Mouse (Mus musculus) cerebellum, adult 8-10 months (tissue): Measurements from ENCODE around the gene Tmem54.

Experiments
- DNase-seq: peaks from one replicate; pipeline ENCODE4 v3.0.0; 2022

Gene Tmem54

DNA sequence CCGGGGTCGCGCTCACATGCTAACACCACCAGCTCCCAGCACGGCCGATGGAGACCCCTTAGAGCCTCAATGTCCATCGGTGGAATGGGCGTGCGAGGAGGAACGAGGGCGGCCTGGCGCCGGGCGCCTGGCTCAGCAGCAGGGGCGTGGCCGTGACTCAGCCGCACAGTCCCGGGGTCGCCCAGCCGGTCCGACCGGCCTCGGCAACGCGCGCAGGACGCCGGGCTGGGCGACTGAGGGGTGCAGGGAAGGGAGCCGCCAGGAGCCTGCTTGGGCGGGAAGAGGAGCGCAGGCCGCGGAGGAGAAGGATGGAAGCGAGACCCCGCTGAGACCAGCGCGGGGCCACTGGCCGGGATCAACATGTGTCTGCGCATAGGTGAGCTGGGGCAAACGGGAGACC, at the start of gene Tmem54:
Gene Tmem54 (plus strand): TSS at position 193 of the 400 bp plus-strand sequence.
- DNase-seq, result no peak

DNA sequence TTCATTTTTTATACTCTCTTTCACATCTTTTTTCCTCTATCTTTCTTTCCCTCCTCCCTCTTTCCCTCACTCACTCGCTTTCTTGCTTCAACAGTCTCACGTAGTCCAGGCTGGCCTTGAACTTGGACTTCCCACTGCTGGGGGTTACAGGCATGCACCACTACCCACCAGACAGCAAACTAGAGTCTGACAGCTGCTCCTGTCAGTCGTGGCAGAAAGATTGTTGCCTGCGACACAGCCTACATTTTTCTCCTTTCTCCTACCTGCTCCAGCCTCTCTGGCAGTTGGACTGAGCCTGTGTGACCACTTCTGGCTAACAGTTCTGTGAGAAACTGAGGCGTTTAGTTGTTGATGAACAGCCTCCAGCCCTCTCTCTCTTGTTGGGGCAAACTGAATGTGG, 49.8 kb upstream of the Tmem54 start:
- no peak for DNase-seq

DNA sequence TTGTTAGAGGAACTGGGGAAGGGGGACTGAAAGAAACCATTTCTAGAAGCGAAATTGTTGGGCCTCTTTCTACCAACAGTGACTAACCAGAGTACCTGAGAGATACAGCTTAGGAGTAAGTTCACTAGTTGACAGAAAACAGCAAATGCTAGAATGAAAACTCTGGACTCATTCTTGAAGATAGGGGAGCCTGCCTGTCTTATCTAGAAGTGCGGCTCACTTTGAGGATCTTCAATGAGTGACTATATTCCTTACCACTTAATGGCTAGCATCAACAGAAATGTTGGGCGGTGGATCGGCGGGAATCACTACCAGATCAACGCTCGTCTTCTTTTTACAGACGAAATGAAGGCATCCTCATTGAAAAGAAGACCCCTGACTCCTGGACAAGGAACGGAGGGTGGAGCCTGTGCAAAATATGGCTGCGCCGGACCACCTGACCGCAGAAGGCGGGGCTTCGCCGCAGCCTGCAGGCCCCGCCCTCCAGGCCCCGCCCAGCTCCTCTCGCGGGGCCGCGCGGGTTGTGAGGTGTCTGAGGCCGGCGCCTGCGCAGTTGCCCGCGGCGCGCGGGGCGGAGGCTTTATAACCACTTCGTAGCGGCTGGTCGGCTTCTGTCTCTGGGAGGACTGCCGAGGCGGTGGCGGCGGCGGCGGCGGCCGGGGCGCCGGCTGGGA, 47.7 kb upstream of the Tmem54 start:
- peak; percentile 97 for DNase-seq

DNA sequence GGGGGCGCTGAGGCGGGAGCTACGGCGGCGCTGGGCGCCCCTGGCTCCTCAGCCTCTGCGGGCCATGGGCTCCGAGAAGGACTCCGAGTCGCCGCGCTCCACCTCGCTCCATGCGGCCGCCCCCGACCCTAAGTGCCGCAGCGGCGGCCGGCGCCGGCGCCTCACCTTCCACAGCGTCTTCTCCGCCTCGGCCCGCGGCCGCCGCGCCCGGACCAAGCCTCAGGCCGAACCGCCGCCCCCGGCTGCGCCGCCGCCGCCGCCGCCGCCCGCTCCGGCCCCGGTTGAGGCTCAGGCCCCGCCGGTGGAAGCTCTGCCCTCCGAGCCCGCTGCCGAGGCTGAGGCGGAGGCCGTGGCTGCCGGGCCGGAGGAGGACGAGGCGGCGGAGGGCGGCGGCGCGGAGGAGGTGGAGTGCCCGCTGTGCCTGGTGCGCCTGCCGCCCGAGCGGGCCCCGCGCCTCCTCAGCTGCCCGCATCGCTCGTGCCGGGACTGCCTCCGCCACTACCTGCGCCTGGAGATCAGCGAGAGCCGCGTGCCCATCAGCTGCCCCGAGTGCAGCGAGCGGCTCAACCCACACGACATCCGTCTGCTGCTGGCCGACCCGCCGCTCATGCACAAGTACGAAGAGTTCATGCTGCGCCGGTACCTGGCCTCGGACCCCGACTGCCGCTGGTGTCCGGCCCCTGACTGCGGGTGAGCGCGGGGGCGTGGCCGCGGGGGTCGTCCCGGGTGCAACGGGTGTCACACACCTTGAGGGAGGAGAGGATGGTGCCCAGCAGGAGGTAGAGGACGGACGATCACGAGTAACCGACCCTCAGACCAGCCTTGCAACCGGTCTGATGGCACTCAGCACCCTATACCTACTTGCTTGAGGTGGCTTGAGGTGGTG, 46.9 kb upstream of the Tmem54 start, which contains the start of gene Rnf19b:
Gene Rnf19b (plus strand): TSS at position 65 of the 886 bp plus-strand sequence.
- peak; percentile 60 for DNase-seq

DNA sequence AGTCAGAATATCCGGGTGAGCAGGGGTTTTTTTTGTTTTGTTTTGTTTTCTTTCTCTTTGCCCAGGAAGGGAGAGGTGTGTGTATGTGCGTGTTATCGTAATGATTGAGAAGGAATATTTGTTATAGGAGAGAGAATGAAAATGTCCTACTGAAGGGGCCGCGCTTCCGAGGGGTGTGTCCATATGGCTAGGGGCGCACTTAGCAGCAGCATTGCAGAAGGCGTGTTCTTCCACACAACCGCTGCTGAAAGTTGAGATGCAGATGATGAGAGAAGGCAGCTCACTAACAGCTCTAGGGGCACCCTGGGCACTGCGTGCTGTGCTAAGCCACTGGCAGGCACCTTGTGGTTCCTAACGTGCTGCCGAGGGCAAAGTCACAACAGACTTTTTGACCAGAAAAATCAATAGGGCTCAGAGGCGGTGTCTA, 46.2 kb upstream of the Tmem54 start:
- no peak for DNase-seq

DNA sequence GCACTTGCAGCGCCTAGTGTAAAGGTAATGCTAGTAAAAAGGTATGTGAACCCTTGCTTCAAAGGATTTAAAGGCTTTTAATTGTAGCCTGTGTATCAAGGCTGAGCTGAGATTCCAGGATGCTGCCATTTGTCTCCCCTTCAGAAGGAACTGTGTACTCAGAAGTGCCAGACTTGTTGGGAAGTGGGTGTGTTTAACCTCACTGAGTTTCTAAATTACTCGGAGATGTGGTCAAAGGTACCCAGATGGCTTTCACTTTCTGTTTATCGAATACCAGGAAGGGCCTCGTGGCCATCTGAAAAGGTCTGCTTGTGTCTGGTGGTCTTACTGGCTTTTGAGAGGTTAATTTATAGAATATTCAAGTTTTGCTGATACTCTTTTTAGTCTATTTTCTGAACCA, 45.4 kb upstream of the Tmem54 start:
- no peak for DNase-seq

DNA sequence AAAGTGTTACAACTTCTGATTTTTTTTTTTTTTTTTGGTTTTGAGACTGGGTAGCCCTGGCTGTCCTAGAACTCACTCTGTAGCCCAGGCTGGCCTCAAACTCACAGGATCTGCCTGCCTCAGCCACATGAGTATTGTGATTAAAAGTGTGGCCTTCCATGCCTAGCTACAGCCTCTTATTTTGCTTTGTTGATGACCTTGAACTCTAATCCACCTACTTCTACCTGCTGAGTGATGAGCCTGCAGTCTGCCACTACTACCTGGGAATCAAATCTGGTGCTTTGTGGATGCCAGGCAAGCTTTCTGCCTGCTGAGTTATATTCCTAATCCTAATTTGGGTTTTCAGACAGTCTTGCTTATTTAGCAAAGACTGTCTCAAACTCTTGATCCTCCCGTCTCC, 43.9 kb upstream of the Tmem54 start:
- DNase-seq, result no peak

DNA sequence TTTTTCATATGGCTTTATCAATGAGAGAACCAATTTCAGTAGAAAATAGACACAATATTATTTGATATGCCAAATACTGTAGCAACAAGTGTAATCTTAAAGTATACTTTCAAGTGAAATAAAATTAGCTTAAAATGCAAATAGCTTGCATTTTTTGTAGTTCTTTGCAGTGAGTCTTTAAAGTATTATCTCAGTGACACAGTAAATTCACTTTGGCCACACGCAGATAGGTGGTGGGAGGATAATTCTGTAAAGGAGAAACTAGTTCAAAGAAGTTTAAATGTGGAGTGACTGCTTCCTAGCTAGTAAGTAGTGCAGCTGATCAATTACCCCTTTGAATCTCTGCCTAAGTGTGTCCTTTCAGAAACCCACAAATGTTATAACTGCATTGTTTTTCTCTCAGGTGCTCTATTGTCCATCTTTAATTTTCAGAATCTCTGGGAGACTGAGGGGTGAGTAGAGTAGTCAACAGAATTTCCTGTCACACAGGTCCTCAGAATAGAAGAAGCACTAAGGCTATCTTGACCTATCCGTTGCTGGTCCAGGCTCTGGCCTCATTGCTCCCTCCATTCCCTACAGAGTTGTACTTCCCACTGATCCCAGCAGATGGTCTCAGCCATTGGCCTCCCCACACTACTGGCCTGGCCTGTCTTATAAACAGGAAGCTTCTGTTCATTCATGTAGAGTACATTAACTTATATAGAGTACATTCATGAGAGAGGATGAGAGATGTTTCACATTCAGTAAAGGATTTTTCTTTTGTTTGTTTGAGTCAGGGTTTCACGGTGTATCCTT, 42.9 kb upstream of the Tmem54 start:
- DNase-seq, result no peak

DNA sequence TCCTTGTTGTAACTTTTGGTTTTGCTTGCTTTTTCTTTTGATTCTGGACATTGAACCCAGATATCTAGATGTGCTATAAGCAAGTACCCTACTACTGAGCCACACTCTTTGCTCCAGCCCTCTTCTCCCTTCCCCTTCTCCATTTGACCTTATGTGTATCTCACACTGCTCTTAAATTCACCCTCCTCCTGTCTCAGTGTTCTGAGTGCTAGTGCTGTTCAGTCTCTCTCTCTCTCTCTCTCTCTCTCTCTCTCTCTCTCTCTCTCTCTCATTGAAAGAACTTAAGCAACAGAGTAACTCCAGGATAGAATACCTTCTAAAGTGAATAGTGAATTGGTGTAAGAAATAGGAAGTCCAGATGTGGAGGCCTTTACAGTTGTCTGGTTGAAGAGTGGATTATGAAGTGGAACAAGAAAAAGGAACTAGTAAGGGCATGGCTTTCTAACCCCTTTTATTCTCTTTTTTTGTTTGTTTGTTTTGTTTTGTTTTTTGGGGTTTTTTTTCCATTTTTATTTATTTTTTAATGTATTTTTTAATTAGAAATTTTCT, 39.6 kb upstream of the Tmem54 start:
- no peak for DNase-seq

DNA sequence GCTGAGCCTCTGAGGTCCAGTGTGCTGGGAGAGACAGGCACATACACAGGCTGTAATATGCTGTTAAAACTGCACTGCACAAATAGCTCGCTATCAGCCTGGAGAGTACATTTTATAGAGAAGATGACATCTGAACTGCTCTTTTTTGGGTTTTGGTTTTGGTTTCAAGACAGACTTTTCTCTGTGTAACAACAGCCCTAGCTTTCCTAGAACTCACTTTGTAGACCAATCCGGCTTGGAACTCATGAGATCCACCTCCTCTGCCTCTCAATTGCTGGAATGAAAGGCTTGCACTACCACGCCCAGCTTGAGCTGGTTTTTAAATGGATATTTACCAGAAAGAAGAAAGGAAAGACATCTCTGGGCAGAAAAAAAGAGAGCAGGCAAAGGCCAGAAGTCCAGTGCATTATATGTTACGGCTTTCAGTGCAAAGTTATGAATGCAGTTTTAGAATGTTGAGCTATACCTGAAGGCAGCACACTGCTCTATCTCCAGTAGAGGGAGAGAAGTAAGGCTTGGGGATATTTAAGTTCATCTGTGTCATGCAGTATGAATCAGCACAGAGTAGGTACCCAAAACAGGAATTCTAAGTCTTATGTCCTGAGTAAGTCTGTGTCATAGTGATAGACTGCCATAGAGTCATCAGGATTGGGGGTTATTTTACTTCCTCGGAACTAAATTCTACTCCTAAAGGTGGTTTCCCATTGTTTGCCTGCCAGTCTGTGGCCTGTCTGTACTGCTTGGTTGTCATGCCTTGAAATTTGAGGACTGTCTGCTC, 37.5 kb upstream of the Tmem54 start:
- no peak for DNase-seq

DNA sequence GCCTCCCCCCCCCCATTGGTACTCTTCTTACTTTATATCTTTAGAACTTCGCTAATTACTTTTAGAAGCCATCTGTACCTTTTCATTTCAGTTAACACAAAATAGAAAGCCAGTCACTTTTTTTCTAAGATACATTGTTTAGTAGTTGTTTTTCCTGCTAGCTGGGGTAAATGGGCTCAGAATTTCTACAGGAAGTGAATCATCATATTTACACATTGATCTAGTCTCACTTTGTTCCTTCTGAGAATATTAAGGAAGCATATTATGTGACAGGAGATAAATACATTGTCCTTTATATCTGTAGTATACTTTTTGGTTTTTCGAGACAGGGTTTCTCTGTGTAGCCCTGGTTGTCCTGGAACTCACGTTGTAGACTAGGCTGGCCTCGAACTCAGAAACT, 36.5 kb upstream of the Tmem54 start:
- DNase-seq, result no peak

DNA sequence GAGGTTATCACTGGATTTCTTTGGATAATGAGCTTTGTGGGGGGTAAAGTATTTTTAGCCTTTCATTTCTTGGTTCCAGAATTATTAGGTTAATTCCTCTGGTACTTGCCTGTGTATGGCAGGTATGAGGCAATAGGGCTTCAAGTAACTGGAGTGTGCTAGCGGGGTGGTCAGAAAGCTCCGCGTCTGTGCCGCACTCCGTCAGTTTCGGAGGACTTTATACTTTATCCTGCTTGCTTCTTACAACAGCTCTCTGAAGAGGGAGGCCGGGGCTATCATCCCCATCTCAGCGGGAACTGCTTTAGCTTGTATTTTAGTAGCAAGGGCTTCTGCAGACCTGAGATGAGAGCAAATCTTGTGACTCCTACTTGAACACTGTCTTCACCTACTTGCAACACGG, 26.2 kb upstream of the Tmem54 start:
- DNase-seq, result no peak

DNA sequence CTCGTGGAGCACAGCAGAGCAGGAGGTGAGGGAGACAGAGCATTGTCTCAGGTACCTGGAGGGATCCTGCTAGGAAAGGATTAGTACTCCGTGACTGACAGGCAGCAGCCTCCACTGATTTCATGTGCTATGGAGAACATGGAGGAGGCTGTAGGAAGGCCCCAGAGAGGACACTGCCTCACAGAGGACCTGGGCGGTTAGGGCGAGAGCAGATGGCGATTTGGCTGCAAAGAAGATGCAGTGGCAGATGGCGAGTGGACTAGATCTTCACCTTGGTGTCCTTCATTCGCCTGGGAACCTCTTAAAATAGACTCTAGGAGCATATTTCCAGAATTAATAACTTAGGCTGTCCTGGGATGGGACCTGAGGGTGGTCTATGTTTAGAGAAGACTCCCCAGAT, 24.3 kb upstream of the Tmem54 start:
- peak; percentile 85 for DNase-seq

DNA sequence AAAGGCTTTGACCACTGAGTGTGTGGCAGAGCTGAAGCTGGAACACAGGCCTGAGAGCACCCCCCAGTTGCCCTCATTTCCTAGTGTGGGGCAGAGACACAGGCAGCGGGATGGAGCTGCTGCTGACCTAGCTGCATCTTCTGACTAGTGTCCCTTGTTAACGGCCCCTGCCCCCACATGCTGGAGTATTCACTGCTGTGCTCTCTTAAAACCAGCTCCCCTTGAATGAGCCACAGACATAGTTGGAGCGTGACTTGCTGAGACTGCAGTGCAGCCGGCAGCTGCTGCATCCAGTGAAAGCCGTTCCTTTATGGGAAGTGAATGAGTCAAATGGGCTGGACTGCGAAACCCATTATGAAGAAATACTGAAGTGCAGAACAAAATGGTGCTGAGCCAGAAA, 23.8 kb upstream of the Tmem54 start:
- no peak for DNase-seq

DNA sequence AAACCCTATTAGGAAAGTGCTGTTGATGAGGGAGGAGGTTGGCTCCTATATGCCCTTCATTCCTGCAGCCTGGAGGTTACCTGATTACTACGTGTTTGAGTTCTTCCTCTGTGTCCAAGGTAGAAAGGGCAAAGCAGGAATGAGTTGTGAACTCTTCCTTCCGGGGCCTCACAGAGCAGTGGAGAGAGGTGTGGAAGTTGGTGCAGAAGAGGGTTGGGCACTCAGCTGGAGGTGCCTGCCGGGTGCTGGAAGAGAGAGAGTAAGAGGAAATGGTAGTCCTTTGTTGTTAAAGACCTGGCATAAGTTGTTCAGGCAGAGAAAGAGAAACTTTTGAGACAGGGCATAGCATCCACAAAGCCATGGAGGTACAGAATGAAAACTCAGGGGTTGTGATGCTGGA, 23.4 kb upstream of the Tmem54 start:
- no peak for DNase-seq

DNA sequence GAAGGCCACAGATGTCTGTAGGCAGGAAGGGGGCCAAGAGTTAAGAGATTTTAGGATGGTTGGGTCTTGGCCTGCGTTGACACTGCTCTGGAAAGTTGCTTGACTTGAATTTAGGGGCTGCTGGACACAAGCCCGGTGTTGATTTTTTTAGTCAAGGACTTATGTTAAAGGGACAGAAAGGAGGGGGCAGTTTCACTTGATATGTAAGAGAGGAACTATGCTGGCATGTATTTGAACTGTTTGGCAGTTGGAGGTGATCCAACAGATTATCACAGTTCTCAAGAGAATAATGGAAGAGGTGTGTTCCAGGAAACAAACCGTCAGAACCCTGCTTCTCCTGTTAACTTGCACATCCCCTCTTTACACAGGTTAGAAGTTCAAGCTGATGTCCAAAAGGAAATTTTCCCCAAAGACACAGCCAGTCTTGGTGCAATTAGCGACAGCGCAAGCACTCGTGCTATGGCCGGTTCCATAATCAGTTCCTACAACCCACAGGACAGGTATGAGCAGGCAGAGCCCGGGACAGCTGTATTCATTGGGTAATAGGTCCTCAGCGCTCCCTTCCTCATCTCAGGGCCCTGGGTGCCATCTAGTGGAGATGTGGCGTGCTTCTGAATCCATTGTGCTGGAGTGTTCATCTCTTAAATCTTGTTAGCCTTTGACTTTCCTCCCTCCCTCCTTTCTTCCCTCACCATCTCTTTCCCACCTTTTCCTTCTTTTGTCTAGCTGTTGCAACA, 22.8 kb upstream of the Tmem54 start:
- DNase-seq, result peak; percentile 79

DNA sequence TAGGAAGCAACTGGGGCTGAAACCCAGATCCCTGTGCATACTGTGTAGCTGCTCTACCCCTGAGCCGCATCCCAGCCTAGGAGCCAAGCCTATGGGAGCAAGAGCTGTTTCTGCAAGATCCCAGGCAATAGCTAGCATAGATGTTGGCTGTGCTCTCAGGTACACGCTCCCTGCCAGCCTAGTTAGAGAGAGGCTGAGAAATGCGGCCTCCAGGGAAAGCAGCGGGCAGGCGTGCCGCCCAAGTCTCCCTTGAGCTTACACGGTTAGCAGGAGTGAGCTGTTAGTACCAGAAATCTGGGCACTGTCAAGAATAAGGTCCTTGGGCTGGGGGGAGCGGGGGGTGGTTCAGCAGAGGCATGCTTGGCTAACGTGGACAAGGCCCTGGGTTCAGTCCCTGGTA, 20.5 kb upstream of the Tmem54 start:
- DNase-seq, result no peak

DNA sequence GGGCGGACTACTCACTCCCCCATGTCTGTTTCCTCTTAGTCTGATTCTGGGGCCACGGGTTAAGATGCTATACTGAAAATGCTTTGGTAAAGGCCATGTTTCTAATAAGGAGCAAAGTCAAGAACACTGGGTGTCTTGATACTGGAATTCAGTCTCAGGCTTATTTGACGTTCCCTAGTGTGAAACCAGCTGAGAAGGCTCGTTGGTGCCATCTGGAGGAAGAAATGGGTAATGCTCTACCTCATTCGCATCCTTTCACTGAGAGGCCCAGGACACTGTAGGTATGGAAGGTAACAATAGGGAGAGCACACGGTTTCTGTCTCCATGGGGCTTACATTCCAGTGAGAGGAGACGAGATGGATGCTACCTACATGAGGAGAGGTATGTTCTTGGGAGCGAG, 19.3 kb upstream of the Tmem54 start:
- DNase-seq, result peak; percentile 81

DNA sequence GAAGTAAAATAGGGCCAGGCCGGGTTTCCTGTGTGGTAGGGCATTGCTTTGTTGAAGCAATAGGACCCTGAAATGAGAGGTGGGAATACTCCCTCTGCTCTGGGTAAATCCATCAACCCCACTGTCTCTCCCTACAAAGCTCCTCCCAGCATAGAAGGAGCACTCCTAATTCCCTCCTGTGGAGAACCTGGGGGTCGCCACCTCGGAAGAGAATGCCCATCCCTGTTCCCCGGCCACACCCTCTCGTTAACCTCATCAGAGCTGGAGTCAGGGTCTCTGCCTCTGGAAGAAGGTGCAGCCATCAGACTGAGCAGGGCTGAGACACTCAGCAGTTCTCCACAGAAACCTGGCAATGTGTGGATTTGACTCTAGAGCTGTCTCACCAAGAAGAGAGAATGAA, 17.5 kb upstream of the Tmem54 start:
- no peak for DNase-seq

DNA sequence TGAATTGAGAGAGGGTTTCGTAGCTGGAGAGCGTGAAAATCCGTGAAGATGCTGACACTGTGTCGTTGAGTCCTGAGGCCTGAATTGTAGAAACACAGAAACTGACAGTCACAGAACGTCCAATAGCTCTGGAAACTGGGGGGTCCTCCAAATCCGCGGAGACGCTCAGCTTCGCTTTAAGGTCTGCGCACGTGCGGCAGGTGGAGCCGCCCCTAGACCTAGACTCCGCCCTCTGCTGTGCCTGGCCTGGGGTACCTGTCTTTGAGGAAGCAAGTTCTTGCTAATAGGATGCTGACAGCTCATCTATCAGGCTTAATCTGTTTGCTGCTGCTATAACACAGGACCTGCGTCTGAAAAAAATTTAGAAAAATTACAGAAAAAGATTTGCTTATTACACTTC, 10.1 kb upstream of the Tmem54 start:
- no peak for DNase-seq

DNA sequence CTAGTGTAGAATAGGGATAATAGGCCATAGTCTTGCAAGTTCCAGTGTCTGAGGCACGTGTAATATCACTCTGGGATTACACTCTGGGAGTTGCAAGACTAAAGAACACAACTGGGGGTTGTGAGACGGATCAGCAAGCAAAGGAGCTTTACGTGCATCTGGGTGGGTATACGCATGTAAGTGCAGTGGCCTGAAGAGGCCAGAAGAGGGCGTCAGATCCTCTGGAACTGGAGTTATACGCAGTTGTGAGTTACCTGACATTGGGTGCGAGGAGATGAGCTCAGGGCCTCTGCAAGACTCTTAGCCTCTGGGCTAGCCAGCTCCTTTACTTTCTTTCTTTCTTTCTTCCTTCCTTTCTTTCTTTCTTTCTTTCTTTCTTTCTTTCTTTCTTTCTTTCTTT, 8.3 kb upstream of the Tmem54 start:
- no peak for DNase-seq
